Mouse (Mus musculus) NIH3T3 (cell line): ENCODE measurements at regions not wholly inside any gene's neighbourhood (a gene's known extent, or its start where the extent isn't known, plus 50 kb on each side); places are given as distances from the start of the nearest gene placed in this dataset.

Experiments
- DNase-seq: peaks from one replicate; pipeline ENCODE4 v3.0.0-alpha.2; 2012; ENCODE audit warnings: low read depth

GRCm38 (mm10) chr12:71532708-71533450, 223.2 kb downstream of the Dact1 start:
- DNase-seq, result no peak

DNA sequence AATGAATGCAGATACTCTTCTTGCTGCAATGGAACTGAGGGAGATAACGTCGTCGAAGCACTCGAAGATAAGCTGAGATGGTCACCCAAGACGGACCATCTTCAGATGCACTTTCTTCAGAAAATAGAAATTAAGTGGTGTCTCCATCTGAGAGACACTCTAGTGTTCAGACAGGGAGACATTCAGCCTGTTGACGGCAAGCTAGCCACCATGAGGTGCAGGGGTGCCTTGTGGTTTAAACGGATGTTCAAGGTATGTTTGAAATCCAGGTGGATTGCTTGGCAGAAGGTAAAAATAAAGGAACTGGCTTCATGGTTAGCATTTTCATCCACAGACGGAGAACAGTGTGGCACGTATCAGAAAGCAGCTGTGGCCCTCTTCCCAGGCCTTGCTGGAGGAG, 224.0 kb downstream of the Dact1 start:
- DNase-seq, result no peak

DNA sequence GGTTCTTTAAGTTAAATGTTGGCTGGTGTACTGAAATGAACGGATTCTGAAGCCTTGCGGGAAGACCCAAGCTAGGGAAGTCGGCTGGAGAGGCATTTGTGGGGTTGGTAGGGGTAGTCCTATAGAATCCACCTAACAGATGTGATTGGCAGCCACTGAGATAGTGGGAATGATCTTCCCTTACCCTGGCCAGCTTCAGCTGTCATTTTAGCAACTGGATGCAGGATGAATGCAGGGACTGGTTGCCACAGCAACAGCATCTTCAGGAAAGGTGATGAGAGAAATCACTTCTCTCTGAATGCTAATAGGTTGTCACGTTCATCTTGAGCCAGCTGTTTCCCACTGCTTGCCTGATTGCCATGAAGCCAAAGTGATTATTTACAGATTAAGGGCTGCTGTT, 224.5 kb downstream of the Dact1 start:
- DNase-seq, result no peak

DNA sequence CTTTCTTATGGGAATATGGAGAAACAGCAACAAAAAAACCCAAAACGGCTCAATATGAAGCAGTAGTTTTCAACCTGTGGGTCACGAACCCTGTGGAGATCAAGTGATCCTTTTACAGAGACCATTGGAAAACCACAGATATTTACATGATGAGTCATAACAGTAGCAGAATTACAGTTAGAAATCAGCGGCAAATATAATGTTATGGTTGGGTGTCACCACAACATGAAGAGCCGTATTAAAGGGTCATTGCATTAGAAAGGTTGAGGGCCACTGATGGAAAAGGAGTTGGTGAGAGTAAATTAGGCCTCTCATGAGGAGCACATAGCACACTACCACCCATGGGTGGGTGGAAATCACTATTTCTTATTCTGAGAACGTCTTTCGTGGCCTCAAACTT, 225.6 kb downstream of the Dact1 start:
- no peak for DNase-seq

- peak; percentile 35 for DNase-seq
Measured at GRCm38 (mm10) chr12:71535831-71536230, 226.1 kb downstream of the Dact1 start.

GRCm38 (mm10) chr12:71538691-71539090, 229.0 kb downstream of the Dact1 start:
- no peak for DNase-seq

- DNase-seq, result no peak
Measured at GRCm38 (mm10) chr12:71540279-71540678, 230.6 kb downstream of the Dact1 start.

DNA sequence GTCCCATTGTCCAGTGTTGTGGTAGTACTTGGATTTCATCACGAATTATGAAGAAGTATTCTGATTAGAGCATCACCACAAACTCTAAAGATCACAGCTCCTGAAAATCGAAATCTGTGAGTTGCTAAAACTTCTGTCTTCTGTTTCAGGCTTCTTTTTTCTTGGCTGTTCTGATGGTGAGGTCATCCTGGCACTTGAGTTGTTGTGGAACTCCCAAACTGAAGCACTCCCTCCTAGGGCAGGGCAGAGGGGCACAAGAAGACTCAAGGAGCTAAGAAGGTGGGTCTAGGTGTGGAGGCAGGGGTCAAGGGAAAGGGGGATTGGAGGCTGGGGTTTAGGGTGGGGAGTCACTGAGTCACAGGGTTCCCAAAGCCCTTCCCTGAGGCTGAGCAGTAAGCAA, 232.3 kb downstream of the Dact1 start:
- peak; percentile 16 for DNase-seq

DNA sequence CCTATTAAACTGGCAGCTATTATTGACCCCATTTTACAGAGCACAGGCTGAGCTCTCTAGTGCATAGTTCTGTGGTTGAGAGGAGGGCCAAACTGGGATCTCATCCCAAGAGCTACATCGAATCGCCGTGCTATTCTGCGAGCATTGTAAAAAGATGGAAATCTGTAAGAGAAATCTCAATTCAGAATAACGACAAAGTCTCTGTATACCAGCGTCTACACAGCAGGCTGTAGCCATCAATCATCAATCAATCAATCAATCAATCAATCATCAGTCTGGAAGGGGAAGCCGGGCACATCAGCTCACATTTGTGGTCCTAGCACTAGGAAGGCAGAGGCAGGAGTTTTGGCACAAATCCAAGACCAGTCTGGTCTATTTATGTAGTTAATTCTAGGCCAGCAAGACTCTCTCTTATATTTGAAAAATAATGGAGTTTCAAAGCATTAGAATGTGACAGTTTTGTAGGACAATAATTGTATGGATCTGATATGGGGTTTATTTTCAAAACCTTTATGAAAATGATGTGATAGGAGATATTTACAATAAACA, 234.0 kb downstream of the Dact1 start:
- DNase-seq, result peak; percentile 33

GRCm38 (mm10) chr12:71544401-71545159, 234.9 kb downstream of the Dact1 start:
- peak; percentile 73 for DNase-seq

DNA sequence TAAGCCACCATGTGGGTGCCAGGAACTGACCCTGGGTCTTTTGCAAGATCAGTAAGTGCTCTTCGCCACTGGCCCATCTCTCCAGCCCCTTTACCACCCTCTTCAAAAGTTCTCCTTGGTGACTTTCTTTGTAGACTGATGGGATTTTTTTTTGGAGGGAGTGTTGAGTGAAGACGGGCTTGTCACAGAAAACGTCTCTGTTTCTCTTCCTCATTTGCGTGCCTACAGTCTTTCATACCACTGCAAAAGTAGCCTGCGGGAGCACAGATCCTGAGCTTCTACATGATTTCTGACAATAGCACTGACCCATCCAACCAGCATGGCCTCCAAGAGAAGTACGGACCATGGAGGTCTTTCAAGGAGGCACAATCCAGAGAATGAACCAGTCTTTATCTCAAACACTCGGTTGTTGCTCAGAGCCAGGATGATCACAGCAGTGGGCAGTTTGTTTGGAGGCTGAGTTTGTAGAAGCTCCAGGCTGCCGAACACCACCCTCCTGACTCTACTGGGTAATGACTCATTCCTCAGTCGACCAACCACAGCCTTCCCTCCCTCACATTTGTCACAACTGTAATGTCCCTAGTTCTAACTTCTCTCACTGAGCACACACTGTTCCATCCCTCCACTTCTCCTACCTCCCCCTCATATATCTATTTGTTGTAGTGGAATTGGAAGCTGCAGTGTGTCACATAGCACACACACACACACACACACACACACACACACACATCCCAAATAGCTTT, 237.0 kb downstream of the Dact1 start:
- DNase-seq, result no peak

DNA sequence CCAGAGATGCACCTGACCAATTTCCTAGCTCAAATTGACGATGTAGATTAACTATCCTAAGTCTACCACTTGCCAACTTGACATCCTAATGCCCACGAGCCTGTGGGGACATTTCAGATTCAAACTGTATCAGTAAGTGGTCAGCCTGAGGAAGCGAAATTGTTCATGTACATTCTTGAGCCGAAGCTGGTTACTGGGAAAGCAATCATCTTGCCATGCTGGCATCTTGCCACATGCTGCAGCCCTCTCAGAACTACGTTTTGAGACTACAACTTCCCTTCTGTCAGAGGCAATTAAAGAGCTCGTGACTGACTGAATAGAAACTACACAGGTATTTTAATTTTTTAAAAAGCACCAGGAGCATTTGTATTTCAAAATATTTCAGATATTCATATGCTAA, 239.7 kb downstream of the Dact1 start:
- no peak for DNase-seq

GRCm38 (mm10) chr12:71554212-71554611, 244.5 kb downstream of the Dact1 start:
- DNase-seq, result no peak

GRCm38 (mm10) chr12:71561259-71561658, 251.6 kb downstream of the Dact1 start:
- no peak for DNase-seq

- DNase-seq, result no peak
Measured at GRCm38 (mm10) chr12:71561918-71562572, 252.4 kb downstream of the Dact1 start.

DNA sequence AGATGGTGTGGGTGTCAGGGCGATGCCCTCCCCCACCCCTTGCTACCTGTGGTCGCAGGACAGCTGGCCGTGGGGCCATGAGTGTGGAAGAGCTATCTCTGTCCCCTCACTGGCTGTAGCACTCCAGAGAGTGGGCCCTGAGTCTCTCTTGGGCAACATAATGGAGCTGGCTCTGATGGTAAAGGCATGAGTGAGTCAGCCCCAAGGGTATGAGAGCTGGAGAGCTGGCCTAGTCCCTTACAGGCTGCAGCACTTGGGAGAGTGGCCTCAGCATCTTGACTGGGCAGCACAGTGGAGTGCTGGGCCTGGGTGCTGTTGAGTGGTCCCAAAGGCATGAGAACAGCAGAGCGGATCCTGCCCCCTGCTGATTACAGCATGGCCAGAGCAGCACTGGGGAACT, 253.5 kb downstream of the Dact1 start:
- DNase-seq, result peak; percentile 51

- DNase-seq, result peak; percentile 45
Measured at GRCm38 (mm10) chr12:71566371-71566770, 256.7 kb downstream of the Dact1 start.

GRCm38 (mm10) chr12:71568251-71568650, 258.6 kb downstream of the Dact1 start:
- no peak for DNase-seq

GRCm38 (mm10) chr12:71568880-71569390, 259.3 kb downstream of the Dact1 start:
- no peak for DNase-seq

DNA sequence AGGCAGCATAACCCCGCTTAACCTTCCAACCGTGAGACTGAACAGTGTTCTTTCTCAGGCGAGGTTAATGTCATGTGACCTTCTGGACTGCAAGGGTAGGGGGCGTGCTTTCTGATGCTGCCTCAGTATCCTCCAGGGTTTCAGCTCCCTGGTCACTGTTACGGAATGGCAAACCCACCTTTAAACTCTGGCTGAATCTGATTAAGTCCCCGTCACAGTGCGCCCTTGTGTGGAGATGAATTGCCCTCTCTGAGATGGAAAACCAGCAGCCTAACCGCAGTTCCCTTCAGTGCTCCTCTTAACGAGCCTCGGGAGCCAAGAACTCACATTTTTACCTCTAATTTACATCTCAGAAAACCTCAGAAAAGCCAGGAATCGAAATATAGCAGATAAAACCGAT, 260.0 kb downstream of the Dact1 start:
- DNase-seq, result no peak

DNA sequence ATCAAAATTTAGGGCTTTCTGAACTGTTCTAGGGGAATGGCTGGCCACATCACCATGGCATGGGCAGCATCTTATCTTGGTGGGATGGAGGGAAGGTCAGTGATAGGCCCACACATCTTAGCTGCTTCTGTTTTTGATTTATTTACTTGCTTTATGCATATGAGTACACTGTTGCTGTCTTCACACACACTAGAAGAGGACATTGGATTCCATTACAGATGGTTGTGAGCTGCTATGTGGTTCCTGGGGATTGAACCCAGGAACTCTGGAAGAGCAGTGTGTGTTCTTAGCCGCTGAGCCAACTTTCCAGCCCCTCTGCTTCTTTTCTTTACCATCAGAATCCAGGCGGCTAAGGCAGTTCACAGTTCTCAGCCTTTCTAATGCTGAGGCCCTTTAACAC, 260.4 kb downstream of the Dact1 start:
- DNase-seq, result no peak
